Mouse (Mus musculus): Measurements from ENCODE around the gene Olfr1270. TPM values are rescaled to one million over a fixed set of nuclear protein-coding genes. Genes with fewer than 3 reads are reported as not detected.

Gene Olfr1270
- total and polyA plus RNA-seq, 3 experiments, result not detected

- Histone ChIP-seq H3K4me1 (ENCODE audit: control insufficient read depth in 1 of 2, insufficient read depth in 2 of 2, low read length in 2 of 2) (no peaks in the 10 kb centered on the region), H3K4me3 (ENCODE audit: control insufficient read depth in 1 of 2, insufficient read depth in 1 of 2, low read depth in 2 of 2, low read length in 2 of 2) (no peak overlapping the region), H3K9me3 (replicated peaks; ENCODE audit: insufficient read depth, low read length) (no peaks in the 10 kb centered on the region), H3K79me2 (ENCODE audit: control insufficient read depth, insufficient read depth, low read length, poor library complexity) (no peaks in the 10 kb centered on the region), H3K27me3 (ENCODE audit: control insufficient read depth in 1 of 2, insufficient read depth in 2 of 2, low read length in 2 of 2) (no peaks in the 10 kb centered on the region), H3K27ac (ENCODE audit: control insufficient read depth, low read depth, low read length) (no peak overlapping the region), H3K36me3 (ENCODE audit: control insufficient read depth in 1 of 2, insufficient read depth in 2 of 2, low read length in 2 of 2) (no peaks in the 10 kb centered on the region), H3K9ac (ENCODE audit: control insufficient read depth, low read depth, low read length, poor library complexity, severe bottlenecking) (no peak overlapping the region)
- no peak for DNase-seq (ENCODE audit: low read depth, low spot score)
- TF ChIP-seq EP300 (IDR thresholded peaks at IDR 0.05; ENCODE audit: low read depth in 1 of 2, low read length in 2 of 2) (no peak), POLR2AphosphoS5 (IDR thresholded peaks at IDR 0.05; ENCODE audit: borderline replicate concordance, low read depth, low read length) (no peak), NELFE (IDR thresholded peaks at IDR 0.05; ENCODE audit: low read depth, low read length) (no peak)
Measured at GRCm38 (mm10) chr2:90153916-90154315, 1.0 kb upstream of the Olfr1270 start.

DNA sequence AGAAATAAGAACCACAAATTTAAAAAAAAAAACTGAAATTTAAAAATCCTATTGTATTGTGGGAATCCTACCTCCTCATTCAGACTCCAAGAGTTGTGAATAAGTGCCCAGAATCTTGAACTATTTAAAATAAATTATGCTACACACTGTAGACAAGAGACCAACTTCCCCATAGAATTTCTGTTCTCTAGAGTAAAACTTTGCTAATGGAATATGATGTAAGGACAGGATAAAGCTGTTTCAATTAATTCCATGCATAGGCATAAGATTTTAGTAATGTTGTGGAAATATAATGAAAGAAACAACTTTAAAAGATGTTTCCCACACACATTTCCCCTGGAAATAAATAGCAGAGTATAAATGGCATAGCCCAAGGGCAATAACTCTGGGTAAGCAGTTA is 10.7 kb downstream of the Olfr1270 start, which contains the start of gene Olfr32:
TSS of gene Olfr32 (minus strand) at position 101 of the 400 bp plus-strand sequence.
- H3K4me1 ChIP-seq (ENCODE audit: control insufficient read depth in 1 of 2, insufficient read depth in 2 of 2, low read length in 2 of 2), result no peaks in the 10 kb centered on the region
- H3K4me3 ChIP-seq (ENCODE audit: control insufficient read depth in 1 of 2, insufficient read depth in 1 of 2, low read depth in 2 of 2, low read length in 2 of 2), result no peak within 1 kb of the TSS
- no peak within 1 kb of the TSS for H3K9ac ChIP-seq (ENCODE audit: control insufficient read depth, low read depth, low read length, poor library complexity, severe bottlenecking)
- DNase-seq (ENCODE audit: low read depth, low spot score), result no peak
- no peaks in the 10 kb centered on the region for H3K27me3 ChIP-seq (ENCODE audit: control insufficient read depth in 1 of 2, insufficient read depth in 2 of 2, low read length in 2 of 2)
- H3K27ac ChIP-seq (ENCODE audit: control insufficient read depth, low read depth, low read length), result no peak within 1 kb of the TSS
- no peaks in the 10 kb centered on the region for H3K36me3 ChIP-seq (ENCODE audit: control insufficient read depth in 1 of 2, insufficient read depth in 2 of 2, low read length in 2 of 2)
- no peaks in the 10 kb centered on the region for H3K79me2 ChIP-seq (ENCODE audit: control insufficient read depth, insufficient read depth, low read length, poor library complexity)
- TF ChIP-seq JUND (IDR thresholded peaks at IDR 0.05; ENCODE audit: low read depth, low read length), result no peak
- no peak for TF ChIP-seq MAFK (IDR thresholded peaks at IDR 0.05; ENCODE audit: borderline replicate concordance, low read depth, low read length)
- no peak for TF ChIP-seq E2F4 (IDR thresholded peaks at IDR 0.05; ENCODE audit: borderline replicate concordance, low read depth, low read length)
- no peak for TF ChIP-seq ZKSCAN1 (IDR thresholded peaks at IDR 0.05; ENCODE audit: low read depth, low read length)
- TF ChIP-seq RAD21 (IDR thresholded peaks at IDR 0.05; ENCODE audit: low read depth, low read length), result no peak
- no peak for TF ChIP-seq ZMIZ1 (IDR thresholded peaks at IDR 0.05; ENCODE audit: low read depth, low read length)
- no peak for TF ChIP-seq SIN3A (IDR thresholded peaks at IDR 0.05; ENCODE audit: low read length)
- no peak for TF ChIP-seq RCOR1 (IDR thresholded peaks at IDR 0.05; ENCODE audit: low read depth, low read length)
- no peak for TF ChIP-seq EP300 (IDR thresholded peaks at IDR 0.05; ENCODE audit: low read depth in 1 of 2, low read length in 2 of 2)
- TF ChIP-seq GATA1 (IDR thresholded peaks at IDR 0.05; ENCODE audit: low read depth, low read length), result no peak
- TF ChIP-seq SMC3 (IDR thresholded peaks at IDR 0.05; ENCODE audit: low read depth, low read length), result no peak
- no peak for TF ChIP-seq MEF2A (IDR thresholded peaks at IDR 0.05; ENCODE audit: extremely low read depth, insufficient replicate concordance, low read depth, low read length, poor library complexity, severe bottlenecking)
- TF ChIP-seq NRF1 (IDR thresholded peaks at IDR 0.05; ENCODE audit: insufficient read depth, low read depth, low read length, poor library complexity, severe bottlenecking), result no peak
- TF ChIP-seq TCF12 (IDR thresholded peaks at IDR 0.05; ENCODE audit: low read depth, low read length), result no peak
- TF ChIP-seq KAT2A (conservative IDR thresholded peaks at IDR 0.05; ENCODE audit: low read depth, low read length), result no peak
- TF ChIP-seq GABPA (IDR thresholded peaks at IDR 0.05; ENCODE audit: low read depth, low read length), result no peak
- no peak for TF ChIP-seq MAZ (IDR thresholded peaks at IDR 0.05; ENCODE audit: low read depth, low read length)
- no peak for TF ChIP-seq HCFC1 (IDR thresholded peaks at IDR 0.05; ENCODE audit: low read depth, low read length)
- TF ChIP-seq ZC3H11A (IDR thresholded peaks at IDR 0.05; ENCODE audit: low read depth, low read length), result no peak
- no peak for TF ChIP-seq CTCF (IDR thresholded peaks at IDR 0.05 in 2 of 3, conservative IDR thresholded peaks at IDR 0.05 in 1 of 3; ENCODE audit: control insufficient read depth in 1 of 3, insufficient read depth in 1 of 3, low read depth in 2 of 3, low read length in 3 of 3, poor library complexity in 1 of 3, severe bottlenecking in 1 of 3)
- H3K9me3 ChIP-seq (replicated peaks; ENCODE audit: insufficient read depth, low read length), result no peaks in the 10 kb centered on the region

All from MEL (cell line).